Mouse (Mus musculus): Measurements from ENCODE around the gene Senp3. TPM values are rescaled to one million over a fixed set of nuclear protein-coding genes. Genes with fewer than 3 reads are reported as not detected.

Gene Senp3
- polyA plus RNA-seq, 1 experiment: 221 TPM

- H3K4me3 ChIP-seq (ENCODE audit: low read depth, low read length): peak within 1 kb of the TSS; percentile 94
- peaks cover 8% of the 10 kb centered on the region for H3K36me3 ChIP-seq (ENCODE audit: control insufficient read depth, insufficient read depth, low read length, poor library complexity, severe bottlenecking)
- no peaks in the 10 kb centered on the region for H3K27me3 ChIP-seq (ENCODE audit: control insufficient read depth, insufficient read depth, low read length, poor library complexity, severe bottlenecking)
- no peaks in the 10 kb centered on the region for H3K4me1 ChIP-seq (ENCODE audit: control insufficient read depth, insufficient read depth, low read length)
- H3K27ac ChIP-seq (ENCODE audit: insufficient read depth, low read length): peak within 1 kb of the TSS; percentile 95
- H3K9me3 ChIP-seq (replicated peaks; ENCODE audit: control insufficient read depth, insufficient read depth, low read length, poor library complexity, severe bottlenecking): no peaks in the 10 kb centered on the region; the same call in 1 of the 2 replicates
- TF ChIP-seq POLR2A (IDR thresholded peaks at IDR 0.05; ENCODE audit: insufficient read depth, low read length): peak; percentile 57
- TF ChIP-seq EP300 (IDR thresholded peaks at IDR 0.05; ENCODE audit: insufficient read depth, low read depth, low read length): 0 out of 2 replicates have a peak, but pooled peaks have one; percentile 53
- TF ChIP-seq CTCF (IDR thresholded peaks at IDR 0.05; ENCODE audit: low read depth, low read length): peak; percentile 6
- H3K9ac ChIP-seq (ENCODE audit: low read depth, poor library complexity, severe bottlenecking): peak within 1 kb of the TSS; percentile 75
These were observed 19.5 kb downstream of the Senp3 start, which contains the start of gene Mpdu1 for GRCm38 (mm10) chr11:69662213-69662966. TSS of gene Mpdu1 (minus strand) at chr11:69662642.

- Histone ChIP-seq H3K36me3 (ENCODE audit: control insufficient read depth, insufficient read depth, low read length, poor library complexity, severe bottlenecking) (peaks cover 8% of the 10 kb centered on the region), H3K27me3 (ENCODE audit: control insufficient read depth, insufficient read depth, low read length, poor library complexity, severe bottlenecking) (no peaks in the 10 kb centered on the region), H3K9me3 (replicated peaks; ENCODE audit: control insufficient read depth, insufficient read depth, low read length, poor library complexity, severe bottlenecking) (no peaks in the 10 kb centered on the region; the same call in 1 of the 2 replicates), H3K4me3 (ENCODE audit: low read depth, low read length) (peak overlapping the region; percentile 94), H3K9ac (ENCODE audit: low read depth, poor library complexity, severe bottlenecking) (peak overlapping the region; percentile 75), H3K27ac (ENCODE audit: insufficient read depth, low read length) (peak overlapping the region; percentile 95), H3K4me1 (ENCODE audit: control insufficient read depth, insufficient read depth, low read length) (no peaks in the 10 kb centered on the region)
- no peak for TF ChIP-seq CTCF (IDR thresholded peaks at IDR 0.05; ENCODE audit: low read depth, low read length)
These were observed 20.5 kb downstream of the Senp3 start for GRCm38 (mm10) chr11:69661221-69661881.

GRCm38 (mm10) chr11:69657462-69657881 lies 24.4 kb downstream of the Senp3 start:
- H3K9ac ChIP-seq (ENCODE audit: low read depth, poor library complexity, severe bottlenecking): peak overlapping the region; percentile 77; the same call in 1 of the 2 replicates
- H3K9me3 ChIP-seq (replicated peaks; ENCODE audit: control insufficient read depth, insufficient read depth, low read length, poor library complexity, severe bottlenecking): no peaks in the 10 kb centered on the region
- peak overlapping the region; percentile 60 for H3K27ac ChIP-seq (ENCODE audit: insufficient read depth, low read length)
- peak overlapping the region; percentile 43 for H3K4me3 ChIP-seq (ENCODE audit: low read depth, low read length)
- H3K4me1 ChIP-seq (ENCODE audit: control insufficient read depth, insufficient read depth, low read length): no peaks in the 10 kb centered on the region
- peaks cover 7% of the 10 kb centered on the region for H3K36me3 ChIP-seq (ENCODE audit: control insufficient read depth, insufficient read depth, low read length, poor library complexity, severe bottlenecking)
- no peaks in the 10 kb centered on the region for H3K27me3 ChIP-seq (ENCODE audit: control insufficient read depth, insufficient read depth, low read length, poor library complexity, severe bottlenecking)
- no peak for TF ChIP-seq POLR2A (IDR thresholded peaks at IDR 0.05; ENCODE audit: insufficient read depth, low read length)
- no peak for TF ChIP-seq CTCF (IDR thresholded peaks at IDR 0.05; ENCODE audit: low read depth, low read length)
- TF ChIP-seq EP300 (IDR thresholded peaks at IDR 0.05; ENCODE audit: insufficient read depth, low read depth, low read length): no peak

DNA sequence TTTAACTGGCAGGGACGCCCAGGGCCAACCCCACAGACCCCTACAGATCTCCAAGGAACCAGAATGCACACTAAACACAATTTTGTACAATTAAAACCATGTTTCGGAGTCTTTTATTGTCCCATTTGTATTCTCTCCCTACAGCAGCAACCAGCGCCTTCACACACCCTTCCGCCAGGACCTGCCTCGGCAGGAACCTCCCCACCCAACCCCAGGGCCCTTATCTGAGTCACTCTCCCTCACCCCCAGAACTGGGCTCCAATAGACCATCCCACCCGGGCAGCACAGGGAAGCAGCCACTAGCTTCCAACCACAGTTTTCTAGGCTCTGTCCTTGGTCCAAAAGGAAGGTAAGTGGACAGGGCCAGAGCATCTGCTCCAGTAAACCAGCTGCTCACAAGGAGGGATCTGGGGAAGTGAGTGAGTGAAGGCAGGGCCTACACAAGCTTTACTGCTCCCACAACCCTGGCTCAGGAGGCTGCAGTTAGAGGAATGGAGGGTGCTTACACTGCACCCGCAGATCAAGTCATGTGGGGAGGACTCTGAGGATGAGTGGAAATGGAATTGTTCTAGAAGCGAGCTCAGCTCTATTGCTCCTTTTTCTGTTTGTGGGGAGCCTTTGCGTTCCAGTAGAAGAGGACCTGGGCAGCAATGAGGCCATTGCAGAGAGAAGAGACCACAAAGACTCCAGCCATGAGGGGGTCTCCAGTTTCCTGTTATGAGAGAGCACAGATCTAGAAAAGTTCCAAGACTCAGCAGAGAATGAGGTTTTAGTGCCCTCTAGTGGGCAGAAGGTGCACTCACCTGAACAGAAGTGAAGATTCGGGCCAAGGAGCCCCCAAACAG lies 25.0 kb downstream of the Senp3 start:
- H3K9me3 ChIP-seq (replicated peaks; ENCODE audit: control insufficient read depth, insufficient read depth, low read length, poor library complexity, severe bottlenecking): no peaks in the 10 kb centered on the region
- no peaks in the 10 kb centered on the region for H3K27me3 ChIP-seq (ENCODE audit: control insufficient read depth, insufficient read depth, low read length, poor library complexity, severe bottlenecking)
- TF ChIP-seq POLR2A (IDR thresholded peaks at IDR 0.05; ENCODE audit: insufficient read depth, low read length) (no peak), CTCF (IDR thresholded peaks at IDR 0.05; ENCODE audit: low read depth, low read length) (peak; percentile 62)
- H3K27ac ChIP-seq (ENCODE audit: insufficient read depth, low read length): peak overlapping the region; percentile 85
- peak overlapping the region; percentile 77 for H3K4me3 ChIP-seq (ENCODE audit: low read depth, low read length)
- H3K4me1 ChIP-seq (ENCODE audit: control insufficient read depth, insufficient read depth, low read length): no peaks in the 10 kb centered on the region
- peaks cover 13% of the 10 kb centered on the region for H3K36me3 ChIP-seq (ENCODE audit: control insufficient read depth, insufficient read depth, low read length, poor library complexity, severe bottlenecking)
- H3K9ac ChIP-seq (ENCODE audit: low read depth, poor library complexity, severe bottlenecking): peak overlapping the region; percentile 77

GRCm38 (mm10) chr11:69656065-69656455 lies 25.8 kb downstream of the Senp3 start:
- Histone ChIP-seq H3K4me3 (ENCODE audit: low read depth, low read length) (peak overlapping the region; percentile 77), H3K36me3 (ENCODE audit: control insufficient read depth, insufficient read depth, low read length, poor library complexity, severe bottlenecking) (peaks cover 20% of the 10 kb centered on the region)

More at GRCm38 (mm10) chr11:69656065-69656455, 25.8 kb downstream of the Senp3 start:
- Histone ChIP-seq H3K9me3 (replicated peaks; ENCODE audit: control insufficient read depth, insufficient read depth, low read length, poor library complexity, severe bottlenecking) (no peaks in the 10 kb centered on the region), H3K4me1 (ENCODE audit: control insufficient read depth, insufficient read depth, low read length) (no peaks in the 10 kb centered on the region), H3K9ac (ENCODE audit: low read depth, poor library complexity, severe bottlenecking) (peak overlapping the region; percentile 77), H3K27ac (ENCODE audit: insufficient read depth, low read length) (peak overlapping the region; percentile 85), H3K27me3 (ENCODE audit: control insufficient read depth, insufficient read depth, low read length, poor library complexity, severe bottlenecking) (no peaks in the 10 kb centered on the region)
- no peak for TF ChIP-seq CTCF (IDR thresholded peaks at IDR 0.05; ENCODE audit: low read depth, low read length)
- TF ChIP-seq EP300 (IDR thresholded peaks at IDR 0.05; ENCODE audit: insufficient read depth, low read depth, low read length): peak; percentile 93
